Mouse (Mus musculus) olfactory bulb, adult 2 months (tissue): ENCODE measurements at regions not wholly inside any gene's neighbourhood (a gene's known extent, or its start where the extent isn't known, plus 50 kb on each side); places are given as distances from the start of the nearest gene placed in this dataset.

Source experiments
- CTCF ChIP-seq: fragments of 200-500 bp; IDR thresholded peaks from 2 replicates; pipeline ENCODE4 v1.5.1; 2012; ENCODE audit warnings: low read depth, mild to moderate bottlenecking, low read length, moderate library complexity; ENCODE audit not compliant: insufficient read depth
- POLR2A ChIP-seq: fragments of 200-500 bp; IDR thresholded peaks from 2 replicates; pipeline ENCODE4 v1.6.1; 2012; ENCODE audit warnings: mild to moderate bottlenecking, low read depth, low read length, moderate library complexity; ENCODE audit not compliant: insufficient read depth

DNA sequence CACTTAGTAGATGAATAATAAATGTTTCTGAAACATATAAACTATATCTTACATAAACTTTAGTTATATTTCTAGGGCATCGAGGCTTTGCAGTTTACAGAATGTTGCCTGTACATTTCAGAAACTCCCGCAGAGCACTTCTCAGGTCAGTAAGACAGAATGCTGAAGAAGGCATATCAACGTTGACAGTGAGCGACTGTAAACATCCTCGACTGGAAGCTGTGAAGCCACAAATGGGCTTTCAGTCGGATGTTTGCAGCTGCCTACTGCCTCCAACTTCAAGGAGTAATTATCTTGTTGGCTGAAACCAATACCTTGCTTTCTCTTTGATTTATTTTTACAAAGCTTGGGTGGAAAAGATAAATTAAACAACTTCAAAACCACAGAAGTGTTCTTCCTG is 125.5 kb downstream of the Ogfrl1 start:
- TF ChIP-seq CTCF (no peak), POLR2A (no peak)
